19 mouse cellular contexts compared by ENCODE assay signal in genomic region chr17:35088151-35088550, GRCm38 (mm10). TPM values are rescaled to one million over a fixed set of nuclear protein-coding genes. Genes with fewer than 3 reads are reported as not detected.
A peak's percentile ranks its signal among the peaks of the same experiment; 100 is the strongest.
DNase-seq lines count a peak whose midpoint lies in the region; ATAC-seq and TF ChIP-seq lines count a peak whose summit lies in the region.
"Had no signal": no experiment of that assay in that cellular context is flagged by ENCODE, and none has a peak within 500 bp of the region (broad histone marks: within the 10 kb centered on the region; RNA-seq: fewer than 3 reads in every experiment).

No protein-coding gene starts in this region.

- TF ChIP-seq RAD21 in MEL (IDR thresholded peaks at IDR 0.05; ENCODE audit: low read depth, low read length) = no peak; the same call in 1 of the 2 replicates

- H3K4me2 ChIP-seq in hindbrain, postnatal 0 days (ENCODE audit: low read depth, low read length) = no peak overlapping the region
- H3K4me2 ChIP-seq in hindbrain, embryonic 14.5 days (replicated peaks) = no peak overlapping the region

- peaks cover 11% of the 10 kb centered on the region; the same call in 1 of the 2 replicates for H3K36me3 ChIP-seq in hindbrain, postnatal 0 days (ENCODE audit: insufficient read depth, low read length)
- peaks cover 18% of the 10 kb centered on the region for H3K36me3 ChIP-seq in hindbrain, embryonic 14.5 days (replicated peaks; ENCODE audit: control insufficient read depth, insufficient read depth)
- peaks cover 7% of the 10 kb centered on the region; the same call in 1 of the 2 replicates for H3K36me3 ChIP-seq in thymus, adult 2 months (ENCODE audit: control insufficient read depth, insufficient read depth, low read length)
- peaks cover 0 to 20% of the 10 kb centered on the region in 2 experiments; a peak in 2 of 4 replicates for H3K36me3 ChIP-seq in MEL (ENCODE audit: control insufficient read depth in 1 of 2, insufficient read depth in 2 of 2, low read length in 2 of 2)

- H3K79me2 ChIP-seq in MEL (ENCODE audit: control insufficient read depth, insufficient read depth, low read length, poor library complexity) = peaks cover 18% of the 10 kb centered on the region

- no peak overlapping the region for H3K4me3 ChIP-seq in hindbrain, postnatal 0 days (ENCODE audit: low read length)
- no peak overlapping the region for H3K4me3 ChIP-seq in hindbrain, embryonic 14.5 days (replicated peaks; ENCODE audit: low read length)
- no peak overlapping the region for H3K4me3 ChIP-seq in thymus, adult 2 months (ENCODE audit: control insufficient read depth, insufficient read depth, low read length)
- no peak overlapping the region for H3K4me3 ChIP-seq in MEL (ENCODE audit: control insufficient read depth in 1 of 2, insufficient read depth in 1 of 2, low read depth in 2 of 2, low read length in 2 of 2)

- no peak for TF ChIP-seq POLR2A in thymus, adult 2 months (IDR thresholded peaks at IDR 0.05; ENCODE audit: control insufficient read depth, extremely low read depth, insufficient read depth, low read length, poor library complexity)
- TF ChIP-seq POLR2A in MEL (IDR thresholded peaks at IDR 0.05; ENCODE audit: control insufficient read depth in 1 of 2, insufficient read depth in 1 of 2, low read depth in 1 of 2, low read length in 2 of 2, poor library complexity in 1 of 2) = no peak

- TF ChIP-seq CTCF in hindbrain, postnatal 0 days (IDR thresholded peaks at IDR 0.05; ENCODE audit: low read depth) = peak; percentile 55
- no peak for TF ChIP-seq CTCF in thymus, adult 2 months (IDR thresholded peaks at IDR 0.05; ENCODE audit: borderline replicate concordance, control insufficient read depth, extremely low read depth, insufficient read depth, low read length, poor library complexity)
- peak; percentile 29 to 59 (median 37) for TF ChIP-seq CTCF in MEL (IDR thresholded peaks at IDR 0.05 in 2 of 3, conservative IDR thresholded peaks at IDR 0.05 in 1 of 3; ENCODE audit: control insufficient read depth in 1 of 3, insufficient read depth in 1 of 3, low read depth in 2 of 3, low read length in 3 of 3, poor library complexity in 1 of 3, severe bottlenecking in 1 of 3)

- H3K9me3 ChIP-seq in hindbrain, postnatal 0 days (ENCODE audit: low read length) = no peaks in the 10 kb centered on the region
- H3K9me3 ChIP-seq in hindbrain, embryonic 14.5 days (ENCODE audit: control insufficient read depth, low read length) = no peaks in the 10 kb centered on the region
- H3K9me3 ChIP-seq in MEL (replicated peaks; ENCODE audit: insufficient read depth, low read length) = no peaks in the 10 kb centered on the region
- H3K9me3 ChIP-seq: embryonic facial prominence, embryonic 12.5 days; heart, embryonic 10.5 days had no signal

- ATAC-seq in hindbrain, postnatal 0 days = no peak
- ATAC-seq in hindbrain, embryonic 14.5 days (ENCODE audit: low FRiP score) = no peak
- ATAC-seq: Patski had no signal

- H3K4me1 ChIP-seq in hindbrain, postnatal 0 days (ENCODE audit: insufficient read depth, low read length) = peaks cover 11% of the 10 kb centered on the region
- peaks cover 10% of the 10 kb centered on the region for H3K4me1 ChIP-seq in hindbrain, embryonic 14.5 days (replicated peaks; ENCODE audit: control insufficient read depth, insufficient read depth, low read length)
- peaks cover 9% of the 10 kb centered on the region for H3K4me1 ChIP-seq in thymus, adult 2 months (replicated peaks; ENCODE audit: control insufficient read depth, insufficient read depth, low read length)
- peaks cover 5 to 41% of the 10 kb centered on the region in 2 experiments for H3K4me1 ChIP-seq in MEL (ENCODE audit: control insufficient read depth in 1 of 2, insufficient read depth in 2 of 2, low read length in 2 of 2)

- no peak for TF ChIP-seq EP300 in MEL (IDR thresholded peaks at IDR 0.05; ENCODE audit: low read depth in 1 of 2, low read length in 2 of 2)

- H3K27ac ChIP-seq in hindbrain, postnatal 0 days = no peak overlapping the region
- H3K27ac ChIP-seq in hindbrain, embryonic 14.5 days = no peak overlapping the region
- H3K27ac ChIP-seq in thymus, adult 2 months (ENCODE audit: control insufficient read depth, insufficient read depth, low read length) = no peak overlapping the region
- peak overlapping the region; percentile 81 for H3K27ac ChIP-seq in MEL (ENCODE audit: control insufficient read depth, low read depth, low read length)

- 48% methylated on average over 2 of the region's 2 CpGs for WGBS in hindbrain, postnatal 0 days
- WGBS in hindbrain, embryonic 14.5 days = 57% methylated on average over 2 of the region's 2 CpGs
- WGBS in thymus, adult 2 months = 48% methylated on average over 2 of the region's 2 CpGs

- no peaks in the 10 kb centered on the region for H3K27me3 ChIP-seq in hindbrain, postnatal 0 days (ENCODE audit: insufficient read depth, low read length)
- H3K27me3 ChIP-seq in hindbrain, embryonic 14.5 days (ENCODE audit: control insufficient read depth, insufficient read depth, low read length) = no peaks in the 10 kb centered on the region
- no peaks in the 10 kb centered on the region; the same call in 1 of the 2 replicates for H3K27me3 ChIP-seq in thymus, adult 2 months (ENCODE audit: control insufficient read depth, insufficient read depth, low read length)
- H3K27me3 ChIP-seq in MEL (ENCODE audit: control insufficient read depth in 1 of 2, insufficient read depth in 2 of 2, low read length in 2 of 2) = no peaks in the 10 kb centered on the region
- H3K27me3 ChIP-seq: embryonic facial prominence, embryonic 12.5 days had no signal

- DNase-seq in hindbrain, postnatal 0 days (ENCODE audit: low spot score) = no peak
- no peak for DNase-seq in hindbrain, embryonic 14.5 days (ENCODE audit: low spot score)
- DNase-seq in thymus, postnatal 25 days = peak; percentile 17
- no peak for DNase-seq in thymus, adult 2 months
- peak; percentile 52 for DNase-seq in MEL (ENCODE audit: low read depth, low spot score)
- DNase-seq in Muller cell, postnatal 12 days (ENCODE audit: inconsistent ontology term) = no peak
- no peak for DNase-seq in MN1 (ENCODE audit: low spot score)
- DNase-seq: adrenal gland, postnatal 14 days; gastrocnemius, postnatal 14 days; kidney, postnatal 14 days had no signal

- H3K9ac ChIP-seq in hindbrain, postnatal 0 days (replicated peaks; ENCODE audit: low read length) = no peak overlapping the region
- no peak overlapping the region for H3K9ac ChIP-seq in hindbrain, embryonic 14.5 days
- H3K9ac ChIP-seq in MEL (ENCODE audit: control insufficient read depth, low read depth, low read length, poor library complexity, severe bottlenecking) = peak overlapping the region; percentile 87
- H3K9ac ChIP-seq: embryonic facial prominence, embryonic 12.5 days had no signal

TF ChIP-seq in MEL, 35 proteins besides CTCF, POLR2A, EP300 and RAD21 (continues in another document):
- no peak for TF ChIP-seq HCFC1 (IDR thresholded peaks at IDR 0.05; ENCODE audit: low read depth, low read length)
- TF ChIP-seq MEF2A (IDR thresholded peaks at IDR 0.05; ENCODE audit: extremely low read depth, insufficient replicate concordance, low read depth, low read length, poor library complexity, severe bottlenecking) = no peak
- no peak for TF ChIP-seq ELF1 (IDR thresholded peaks at IDR 0.05; ENCODE audit: low read depth, low read length)
- TF ChIP-seq ZMIZ1 (IDR thresholded peaks at IDR 0.05; ENCODE audit: low read depth, low read length) = no peak

RNA-seq across cellular contexts. Expression of gene Abhd16a, which starts 0.9 kb away (rescaled TPM):
- 129 and 158 TPM in 2 replicates for total RNA-seq in hindbrain, postnatal 0 days (2014; rRNA removed)
- 121 TPM in 2 replicates for polyA plus RNA-seq in hindbrain, postnatal 0 days (2015; fragmentation: Nextera tagmentation; extraction: Ambion mirVana)
- 86.8 and 89.1 TPM in 2 replicates for polyA plus RNA-seq in hindbrain, embryonic 14.5 days (2014; fragmentation: Nextera tagmentation; extraction: Ambion mirVana)
- polyA plus RNA-seq in thymus, adult 2 months (2012; rRNA removed) = 191 and 202 TPM in 2 replicates
- total RNA-seq in MEL (2012; rRNA removed) = 86.9 and 126 TPM in 2 replicates
- polyA plus RNA-seq in MEL (2012; ENCODE audit: insufficient read depth in 1 of 2, insufficient read length in 2 of 2, low read depth in 1 of 2, low replicate concordance in 2 of 2, missing spikeins in 1 of 2) = 10 to 100 TPM in 1 of 2 experiments, not detected in 1; 96.1 TPM

RNA-seq across cellular contexts. Expression of gene Ly6g6f, which starts 2.7 kb away (rescaled TPM):
- total RNA-seq in hindbrain, postnatal 0 days (2014; rRNA removed) = not detected in 2 replicates
- 0.26 TPM in 1 of 2 replicates, not detected in the other for polyA plus RNA-seq in hindbrain, postnatal 0 days (2015; fragmentation: Nextera tagmentation; extraction: Ambion mirVana)
- 0.23 TPM in 1 of 2 replicates, not detected in the other for polyA plus RNA-seq in hindbrain, embryonic 14.5 days (2014; fragmentation: Nextera tagmentation; extraction: Ambion mirVana)
- 0.66 and 1.3 TPM in 2 replicates for polyA plus RNA-seq in thymus, adult 2 months (2012; rRNA removed)
- 1.4 and 3.0 TPM in 2 replicates for total RNA-seq in MEL (2012; rRNA removed)
- polyA plus RNA-seq in MEL (2012; ENCODE audit: insufficient read depth in 1 of 2, insufficient read length in 2 of 2, low read depth in 1 of 2, low replicate concordance in 2 of 2, missing spikeins in 1 of 2) = under 1 TPM in 1 of 2 experiments, not detected in 1; 0.88 TPM
- total RNA-seq: adrenal gland, postnatal 14 days; gastrocnemius, postnatal 14 days; hematopoietic stem cell, adult 5-6 weeks; layer of hippocampus, postnatal 25 days; megakaryocyte, adult 5-6 weeks; neutrophil, adult 5-6 weeks had no signal
- polyA plus RNA-seq: Patski had no signal

RNA-seq across cellular contexts. Expression of gene Ly6g6d, which starts 10.3 kb away (rescaled TPM):
- 0.78 TPM in 1 of 2 replicates, not detected in the other for total RNA-seq in hindbrain, postnatal 0 days (2014; rRNA removed)
- polyA plus RNA-seq in hindbrain, postnatal 0 days (2015; fragmentation: Nextera tagmentation; extraction: Ambion mirVana) = 1.3 and 1.9 TPM in 2 replicates
- polyA plus RNA-seq in hindbrain, embryonic 14.5 days (2014; fragmentation: Nextera tagmentation; extraction: Ambion mirVana) = 0.82 and 0.94 TPM in 2 replicates
- polyA plus RNA-seq in thymus, adult 2 months (2012; rRNA removed) = 0.59 and 1.5 TPM in 2 replicates
- 2.1 and 5.5 TPM in 2 replicates for total RNA-seq in MEL (2012; rRNA removed)
- polyA plus RNA-seq in MEL (2012; ENCODE audit: insufficient read depth in 1 of 2, insufficient read length in 2 of 2, low read depth in 1 of 2, low replicate concordance in 2 of 2, missing spikeins in 1 of 2) = 1 to 10 TPM in 1 of 2 experiments, not detected in 1; 4.4 TPM
- total RNA-seq: hematopoietic stem cell, adult 5-6 weeks; megakaryocyte, adult 5-6 weeks; neutrophil, adult 5-6 weeks had no signal

RNA-seq across cellular contexts. Expression of gene Ly6g6e, which starts 11.4 kb away (rescaled TPM):
- not detected in 2 replicates for total RNA-seq in hindbrain, postnatal 0 days (2014; rRNA removed)
- 0.44 TPM in 1 of 2 replicates, not detected in the other for polyA plus RNA-seq in hindbrain, postnatal 0 days (2015; fragmentation: Nextera tagmentation; extraction: Ambion mirVana)
- not detected in 2 replicates for polyA plus RNA-seq in hindbrain, embryonic 14.5 days (2014; fragmentation: Nextera tagmentation; extraction: Ambion mirVana)
- polyA plus RNA-seq in thymus, adult 2 months (2012; rRNA removed) = 2.3 and 3.4 TPM in 2 replicates
- 0.23 TPM in 1 of 2 replicates, not detected in the other for total RNA-seq in MEL (2012; rRNA removed)
- not detected for polyA plus RNA-seq in MEL (2012; ENCODE audit: insufficient read depth in 1 of 2, insufficient read length in 2 of 2, low read depth in 1 of 2, low replicate concordance in 2 of 2, missing spikeins in 1 of 2)
- total RNA-seq: adrenal gland, postnatal 14 days; gastrocnemius, postnatal 14 days; hematopoietic stem cell, adult 5-6 weeks; megakaryocyte, adult 5-6 weeks; neutrophil, adult 5-6 weeks had no signal
- polyA plus RNA-seq: Patski had no signal

RNA-seq across cellular contexts. Expression of gene Ly6g5c, which starts 19.9 kb away (rescaled TPM):
- total RNA-seq in hindbrain, postnatal 0 days (2014; rRNA removed) = not detected in 2 replicates
- not detected in 2 replicates for polyA plus RNA-seq in hindbrain, postnatal 0 days (2015; fragmentation: Nextera tagmentation; extraction: Ambion mirVana)
- polyA plus RNA-seq in hindbrain, embryonic 14.5 days (2014; fragmentation: Nextera tagmentation; extraction: Ambion mirVana) = not detected in 2 replicates
- 0.27 TPM in 1 of 2 replicates, not detected in the other for polyA plus RNA-seq in thymus, adult 2 months (2012; rRNA removed)
- not detected in 2 replicates for total RNA-seq in MEL (2012; rRNA removed)
- not detected for polyA plus RNA-seq in MEL (2012; ENCODE audit: insufficient read depth in 1 of 2, insufficient read length in 2 of 2, low read depth in 1 of 2, low replicate concordance in 2 of 2, missing spikeins in 1 of 2)
- total RNA-seq: adrenal gland, postnatal 14 days; gastrocnemius, postnatal 14 days; hematopoietic stem cell, adult 5-6 weeks; layer of hippocampus, postnatal 25 days; megakaryocyte, adult 5-6 weeks; neutrophil, adult 5-6 weeks had no signal
- polyA plus RNA-seq: embryonic facial prominence, embryonic 12.5 days; heart, embryonic 10.5 days; intestine, embryonic 16.5 days; limb, embryonic 11.5 days; Patski had no signal

Comparison
In these comparisons a context has a peak if more than half of its experiments do, and no peak if none do; other contexts are left out.
1. DNase-seq: peak in thymus, postnatal 25 days (single experiment) and MEL (single experiment); none in hindbrain, postnatal 0 days (single experiment), hindbrain, embryonic 14.5 days (single experiment), thymus, adult 2 months (single experiment), Muller cell, postnatal 12 days (single experiment) and MN1 (single experiment).